Mouse (Mus musculus): Measurements from ENCODE around the gene Add3. TPM values are rescaled to one million over a fixed set of nuclear protein-coding genes. Genes with fewer than 3 reads are reported as not detected.
A peak's percentile ranks its signal among the peaks of the same experiment; 100 is the strongest.

The Add3 gene
- polyA plus RNA-seq, 1 experiment from 2014 or later, result 100 TPM

DNA sequence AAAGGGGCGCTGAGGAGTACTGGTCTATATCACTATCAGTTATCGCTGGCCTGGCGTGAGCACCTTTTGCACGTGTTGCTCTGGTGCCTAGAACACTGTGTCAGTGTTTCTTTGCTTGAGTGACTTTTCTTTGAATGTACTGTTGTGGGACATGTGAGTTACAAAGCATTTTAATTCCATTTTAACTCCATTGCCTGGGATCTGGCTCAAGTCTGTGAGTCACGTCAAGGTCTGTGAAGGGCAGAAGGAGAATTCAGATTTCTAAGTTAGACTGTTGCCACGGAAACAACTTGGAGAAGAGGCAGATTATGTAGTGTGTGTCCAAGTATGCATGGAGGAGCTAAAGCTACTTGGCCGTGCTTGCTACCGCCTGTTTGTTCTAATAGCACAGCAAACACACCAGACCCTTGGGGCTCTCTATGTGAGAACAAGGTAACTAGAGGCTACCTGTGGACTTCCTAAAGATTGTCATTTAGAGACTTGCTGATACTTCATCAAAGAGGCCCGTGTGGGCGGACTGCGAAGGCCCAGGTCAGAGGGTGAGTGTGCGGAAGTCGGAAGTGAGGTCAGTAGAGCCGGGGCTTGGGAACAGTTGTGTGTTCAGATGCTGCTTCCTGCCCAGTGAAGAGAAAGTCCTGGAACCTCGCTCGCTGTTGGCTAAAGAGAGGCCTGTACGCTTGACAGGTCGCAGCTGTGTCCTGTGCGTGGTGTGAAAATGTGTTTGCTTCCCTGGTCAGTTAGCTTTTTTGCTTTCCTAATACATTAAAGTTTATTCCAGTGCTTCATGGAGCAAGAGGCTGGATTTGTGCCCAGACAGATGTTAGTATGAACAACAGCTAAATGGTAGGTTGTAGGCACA is 41.0 kb downstream of the Add3 start:
- H3K4me1 ChIP-seq (ENCODE audit: insufficient read depth, low read depth, low read length), result peaks cover 43% of the 10 kb centered on the region; the same call in 1 of the 2 replicates
- ATAC-seq, result peak; percentile 81
- 24% methylated on average over 19 of the region's 19 CpGs for WGBS

GRCm38 (mm10) chr19:53183620-53184019 is 43.4 kb downstream of the Add3 start:
- ATAC-seq, result peak; percentile 43
- Histone ChIP-seq H3K4me3 (ENCODE audit: low read depth, low read length) (no peak overlapping the region), H3K36me3 (ENCODE audit: insufficient read depth, low read length) (no peaks in the 10 kb centered on the region), H3K4me1 (ENCODE audit: insufficient read depth, low read depth, low read length) (peaks cover 52% of the 10 kb centered on the region; the same call in 1 of the 2 replicates), H3K4me2 (replicated peaks; ENCODE audit: low read depth, low read length) (peak overlapping the region; percentile 5; the same call in 1 of the 2 replicates), H3K27me3 (replicated peaks; ENCODE audit: insufficient read depth, low read length) (no peaks in the 10 kb centered on the region), H3K27ac (ENCODE audit: low read length) (peak overlapping the region; percentile 14), H3K9me3 (ENCODE audit: low read length) (no peaks in the 10 kb centered on the region), H3K9ac (replicated peaks; ENCODE audit: low read depth) (no peak overlapping the region)
- TF ChIP-seq CTCF (IDR thresholded peaks at IDR 0.05) (peak; percentile 55), EP300 (IDR thresholded peaks at IDR 0.05) (peak; percentile 73)
- 36% methylated on average over 9 of the region's 9 CpGs for WGBS
- DNase-seq (ENCODE audit: low spot score), result peak; percentile 59

More for the DNA sequence above, 41.0 kb downstream of the Add3 start:
- Histone ChIP-seq H3K4me2 (replicated peaks; ENCODE audit: low read depth, low read length) (0 out of 2 replicates have a peak overlapping the region, but pooled peaks have one; percentile 25), H3K27ac (ENCODE audit: low read length) (peak overlapping the region; percentile 83), H3K4me3 (ENCODE audit: low read depth, low read length) (no peak overlapping the region), H3K27me3 (replicated peaks; ENCODE audit: insufficient read depth, low read length) (no peaks in the 10 kb centered on the region), H3K36me3 (ENCODE audit: insufficient read depth, low read length) (no peaks in the 10 kb centered on the region), H3K9ac (replicated peaks; ENCODE audit: low read depth) (no peak overlapping the region), H3K9me3 (ENCODE audit: low read length) (no peaks in the 10 kb centered on the region)
- TF ChIP-seq EP300 (IDR thresholded peaks at IDR 0.05), result peak; percentile 60; the same call in 1 of the 2 replicates
- TF ChIP-seq CTCF (IDR thresholded peaks at IDR 0.05), result no peak
- peak; percentile 95 for DNase-seq (ENCODE audit: low spot score)

DNA sequence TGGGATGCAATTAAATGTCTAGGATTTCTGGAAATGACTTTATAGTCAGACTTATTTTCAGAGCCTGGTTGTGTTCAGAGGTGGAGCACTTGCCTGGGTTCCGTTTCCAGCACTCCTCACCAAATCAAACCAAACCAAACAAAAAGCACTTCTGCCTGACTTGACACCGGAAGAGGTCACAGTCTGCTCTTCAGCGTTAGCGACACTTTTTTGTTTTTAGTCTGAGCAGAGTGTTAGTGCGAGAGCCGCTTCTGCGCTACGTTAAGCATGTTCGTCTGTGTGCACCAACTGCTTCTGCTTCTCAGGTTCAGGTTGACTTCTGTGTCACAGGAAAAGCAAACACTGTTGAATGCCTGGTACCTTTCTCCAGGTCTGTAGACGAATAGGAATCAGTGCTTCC is 44.0 kb downstream of the Add3 start:
- peaks cover 52% of the 10 kb centered on the region; the same call in 1 of the 2 replicates for H3K4me1 ChIP-seq (ENCODE audit: insufficient read depth, low read depth, low read length)
- H3K27ac ChIP-seq (ENCODE audit: low read length), result peak overlapping the region; percentile 14
- no peaks in the 10 kb centered on the region for H3K27me3 ChIP-seq (replicated peaks; ENCODE audit: insufficient read depth, low read length)
- H3K4me3 ChIP-seq (ENCODE audit: low read depth, low read length), result no peak overlapping the region
- no peaks in the 10 kb centered on the region for H3K36me3 ChIP-seq (ENCODE audit: insufficient read depth, low read length)
- TF ChIP-seq CTCF (IDR thresholded peaks at IDR 0.05) (no peak), EP300 (IDR thresholded peaks at IDR 0.05) (no peak)
- ATAC-seq (no peak), DNase-seq (ENCODE audit: low spot score) (peak; percentile 44)
- H3K9me3 ChIP-seq (ENCODE audit: low read length), result no peaks in the 10 kb centered on the region
- H3K4me2 ChIP-seq (replicated peaks; ENCODE audit: low read depth, low read length), result peak overlapping the region; percentile 30; the same call in 1 of the 2 replicates
- no peak overlapping the region for H3K9ac ChIP-seq (replicated peaks; ENCODE audit: low read depth)
- 9% methylated on average over 10 of the region's 10 CpGs for WGBS

DNA sequence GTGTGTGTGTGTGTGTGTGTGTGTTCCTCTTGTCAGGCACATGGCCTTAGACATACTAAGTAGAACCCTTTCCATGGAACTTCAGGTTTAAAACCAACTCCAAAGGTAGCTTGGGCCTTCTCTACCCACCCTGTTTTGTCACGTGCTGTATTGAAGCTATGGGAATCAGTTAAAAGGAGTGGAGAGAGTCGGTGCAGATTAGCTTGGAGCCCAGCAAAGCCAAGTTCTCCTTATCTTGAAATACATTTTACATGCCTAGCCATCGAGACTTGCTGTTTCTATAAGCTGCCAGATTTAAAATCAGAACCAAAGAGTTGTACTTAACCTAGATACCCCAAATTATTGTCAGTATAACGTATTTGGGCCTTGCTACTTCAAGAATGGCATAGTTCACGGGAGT is 44.7 kb downstream of the Add3 start:
- H3K27ac ChIP-seq (ENCODE audit: low read length), result peak overlapping the region; percentile 14
- no peak for ATAC-seq
- TF ChIP-seq EP300 (IDR thresholded peaks at IDR 0.05) (no peak), CTCF (IDR thresholded peaks at IDR 0.05) (no peak)
- H3K27me3 ChIP-seq (replicated peaks; ENCODE audit: insufficient read depth, low read length), result no peaks in the 10 kb centered on the region
- H3K4me2 ChIP-seq (replicated peaks; ENCODE audit: low read depth, low read length), result no peak overlapping the region
- no peak overlapping the region for H3K4me3 ChIP-seq (ENCODE audit: low read depth, low read length)
- no peaks in the 10 kb centered on the region for H3K9me3 ChIP-seq (ENCODE audit: low read length)
- peaks cover 52% of the 10 kb centered on the region; the same call in 1 of the 2 replicates for H3K4me1 ChIP-seq (ENCODE audit: insufficient read depth, low read depth, low read length)
- WGBS, result 49% methylated on average over 5 of the region's 5 CpGs
- H3K36me3 ChIP-seq (ENCODE audit: insufficient read depth, low read length), result no peaks in the 10 kb centered on the region
- no peak for DNase-seq (ENCODE audit: low spot score)
- H3K9ac ChIP-seq (replicated peaks; ENCODE audit: low read depth), result no peak overlapping the region

DNA sequence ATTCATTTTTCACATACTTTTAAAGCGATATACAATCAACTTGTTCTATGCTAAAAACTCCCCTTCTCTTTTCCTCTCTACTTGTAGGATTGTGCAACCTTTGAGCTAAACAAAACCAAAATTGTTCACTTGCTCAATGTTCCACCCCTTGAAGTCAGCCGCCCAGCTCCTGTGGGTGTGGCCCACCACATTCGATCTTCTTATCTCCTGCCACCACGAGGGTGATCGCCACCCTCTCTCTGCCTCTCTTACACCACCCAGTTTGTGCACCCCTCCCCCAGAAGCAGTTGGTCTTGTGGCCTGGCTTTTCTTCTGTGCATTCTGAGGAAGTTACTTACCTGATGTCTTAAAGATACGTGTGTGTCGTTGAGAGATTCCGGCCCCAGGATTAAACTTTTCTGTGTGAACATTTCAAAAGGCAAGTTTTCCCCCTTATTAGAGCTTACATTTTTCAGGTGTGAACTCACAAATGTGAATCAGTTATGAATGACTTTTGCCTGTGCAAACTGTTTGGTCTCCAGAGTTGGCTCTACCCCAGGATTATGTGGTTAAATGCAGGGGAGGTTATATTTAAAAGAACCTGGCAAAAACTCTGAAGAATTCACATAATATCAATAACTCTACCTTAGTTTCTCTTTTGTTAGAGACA is 45.4 kb downstream of the Add3 start:
- no peak overlapping the region; the same call in 1 of the 2 replicates for H3K4me3 ChIP-seq (ENCODE audit: low read depth, low read length)
- no peaks in the 10 kb centered on the region for H3K9me3 ChIP-seq (ENCODE audit: low read length)
- no peaks in the 10 kb centered on the region for H3K27me3 ChIP-seq (replicated peaks; ENCODE audit: insufficient read depth, low read length)
- 20% methylated on average over 8 of the region's 8 CpGs for WGBS
- H3K36me3 ChIP-seq (ENCODE audit: insufficient read depth, low read length), result no peaks in the 10 kb centered on the region
- peaks cover 48% of the 10 kb centered on the region; the same call in 1 of the 2 replicates for H3K4me1 ChIP-seq (ENCODE audit: insufficient read depth, low read depth, low read length)
- peak overlapping the region; percentile 66; the same call in 1 of the 2 replicates for H3K27ac ChIP-seq (ENCODE audit: low read length)
- H3K4me2 ChIP-seq (replicated peaks; ENCODE audit: low read depth, low read length), result peak overlapping the region; percentile 25
- H3K9ac ChIP-seq (replicated peaks; ENCODE audit: low read depth), result no peak overlapping the region
- TF ChIP-seq CTCF (IDR thresholded peaks at IDR 0.05) (no peak), EP300 (IDR thresholded peaks at IDR 0.05) (peak; percentile 66)
- ATAC-seq (peak; percentile 28; the same call in 1 of the 2 replicates), DNase-seq (ENCODE audit: low spot score) (peak; percentile 88)

GRCm38 (mm10) chr19:53186456-53186855 is 46.2 kb downstream of the Add3 start:
- H3K9me3 ChIP-seq (ENCODE audit: low read length), result no peaks in the 10 kb centered on the region
- no peak overlapping the region for H3K9ac ChIP-seq (replicated peaks; ENCODE audit: low read depth)
- H3K4me2 ChIP-seq (replicated peaks; ENCODE audit: low read depth, low read length), result no peak overlapping the region
- no peak overlapping the region for H3K4me3 ChIP-seq (ENCODE audit: low read depth, low read length)
- no peaks in the 10 kb centered on the region for H3K36me3 ChIP-seq (ENCODE audit: insufficient read depth, low read length)
- H3K27me3 ChIP-seq (replicated peaks; ENCODE audit: insufficient read depth, low read length), result no peaks in the 10 kb centered on the region
- ATAC-seq (no peak), DNase-seq (ENCODE audit: low spot score) (no peak)
- H3K27ac ChIP-seq (ENCODE audit: low read length), result no peak overlapping the region
- 70% methylated on average over 4 of the region's 4 CpGs for WGBS
- no peak for TF ChIP-seq EP300 (IDR thresholded peaks at IDR 0.05)
- no peak for TF ChIP-seq CTCF (IDR thresholded peaks at IDR 0.05)
- peaks cover 41% of the 10 kb centered on the region; the same call in 1 of the 2 replicates for H3K4me1 ChIP-seq (ENCODE audit: insufficient read depth, low read depth, low read length)

All from lung, postnatal 0 days (tissue).